Mouse (Mus musculus) left cerebral cortex, adult 11 months (tissue): ENCODE data around the gene Icam5.
A peak's percentile ranks its signal among the peaks of the same experiment; 100 is the strongest.

Experiments
- DNase-seq: peaks from one replicate; pipeline ENCODE4 v3.0.0; 2022; ENCODE audit warnings: low spot score

Icam5 gene

GRCm38 (mm10) chr9:21014691-21015570, 16.9 kb upstream of the Icam5 start:
- no peak for DNase-seq

GRCm38 (mm10) chr9:21015571-21016130, 16.2 kb upstream of the Icam5 start, which contains the start of gene Icam1:
TSS of gene Icam1 (plus strand) at chr9:21015985.
- DNase-seq = no peak

GRCm38 (mm10) chr9:21016331-21017176, 15.3 kb upstream of the Icam5 start:
- no peak for DNase-seq

- DNase-seq = no peak
These were observed 14.7 kb upstream of the Icam5 start for GRCm38 (mm10) chr9:21017177-21017575.

- no peak for DNase-seq
These were observed 13.3 kb upstream of the Icam5 start for GRCm38 (mm10) chr9:21018600-21018999.

GRCm38 (mm10) chr9:21021363-21021762, 10.5 kb upstream of the Icam5 start:
- no peak for DNase-seq

- no peak for DNase-seq
These were observed 9.6 kb upstream of the Icam5 start for GRCm38 (mm10) chr9:21022288-21022687.

GRCm38 (mm10) chr9:21022726-21023125, 9.1 kb upstream of the Icam5 start:
- DNase-seq = no peak

- no peak for DNase-seq
These were observed 6.5 kb upstream of the Icam5 start for GRCm38 (mm10) chr9:21025258-21025810.

- no peak for DNase-seq
These were observed 5.0 kb upstream of the Icam5 start for GRCm38 (mm10) chr9:21026849-21027248.

- DNase-seq = no peak
These were observed 4.0 kb upstream of the Icam5 start for GRCm38 (mm10) chr9:21027774-21028290.

GRCm38 (mm10) chr9:21028560-21029110, 3.2 kb upstream of the Icam5 start:
- DNase-seq = no peak

GRCm38 (mm10) chr9:21029291-21030054, 2.4 kb upstream of the Icam5 start, which contains the start of gene Icam4:
TSS of gene Icam4 (plus strand) at chr9:21029373.
- DNase-seq = no peak

GRCm38 (mm10) chr9:21030055-21030600, 1.7 kb upstream of the Icam5 start:
- DNase-seq = no peak

- DNase-seq = peak; percentile 84
These were observed 1.1 kb upstream of the Icam5 start for GRCm38 (mm10) chr9:21030781-21031250.

GRCm38 (mm10) chr9:21031251-21031895, 500 bp upstream of the Icam5 start:
- DNase-seq = peak; percentile 83

- DNase-seq = no peak
These were observed 618 bp downstream of the Icam5 start for GRCm38 (mm10) chr9:21032491-21032890.

GRCm38 (mm10) chr9:21033136-21033535, 1.3 kb downstream of the Icam5 start:
- DNase-seq = no peak

GRCm38 (mm10) chr9:21034481-21035085, 2.7 kb downstream of the Icam5 start:
- no peak for DNase-seq
